23 mouse cellular contexts compared by ENCODE assay signal in the genomic region with DNA sequence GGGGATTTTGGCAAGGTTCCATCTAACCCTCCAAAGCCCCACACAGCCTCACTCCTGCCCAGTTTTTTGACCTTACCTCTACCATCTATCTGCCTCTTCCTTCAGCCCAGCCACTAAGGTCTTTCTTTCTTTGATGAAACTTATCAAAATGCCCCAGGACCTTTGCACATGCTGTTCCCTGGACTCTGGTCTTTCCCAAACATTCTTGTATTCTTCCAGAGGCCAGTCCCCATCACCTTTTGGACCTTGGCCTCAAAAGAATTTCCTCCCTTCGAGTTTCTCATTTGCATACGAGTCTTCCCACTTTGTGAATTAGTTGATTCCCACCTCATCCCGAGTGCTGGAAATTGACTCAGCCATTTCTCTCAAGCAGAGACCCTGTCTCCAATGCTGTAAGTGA. TPM values are rescaled to one million over a fixed set of nuclear protein-coding genes. Genes with fewer than 3 reads are reported as not detected.
"Had no signal": no experiment of that assay in that cellular context is flagged by ENCODE, and none has a peak within 500 bp of the region (broad histone marks: within the 10 kb centered on the region; RNA-seq: fewer than 3 reads in every experiment).

No protein-coding gene starts in this region.

- H3K9me3 ChIP-seq: limb, embryonic 12.5 days; limb, embryonic 15.5 days; lung, embryonic 15.5 days; neural tube, embryonic 12.5 days; neural tube, embryonic 15.5 days had no signal

- H3K27me3 ChIP-seq: limb, embryonic 12.5 days; limb, embryonic 15.5 days; lung, embryonic 15.5 days; neural tube, embryonic 12.5 days; neural tube, embryonic 15.5 days had no signal

- H3K4me2 ChIP-seq: limb, embryonic 12.5 days; limb, embryonic 15.5 days; lung, embryonic 15.5 days; midbrain, embryonic 11.5 days; neural tube, embryonic 12.5 days; neural tube, embryonic 15.5 days had no signal

- H3K4me3 ChIP-seq: limb, embryonic 12.5 days; limb, embryonic 15.5 days; lung, embryonic 15.5 days; neural tube, embryonic 12.5 days; neural tube, embryonic 15.5 days had no signal

- DNase-seq: left cerebral cortex, postnatal 4 days; midbrain, embryonic 14.5 days; right cerebral cortex, adult 18-20 months; right cerebral cortex, postnatal 14 days; right cerebral cortex, postnatal 4 days; spleen, adult 18-20 months; thymus, adult 2 months; thymus, postnatal 14 days; thymus, postnatal 4 days had no signal

- H3K36me3 ChIP-seq: limb, embryonic 12.5 days; limb, embryonic 15.5 days; lung, embryonic 15.5 days; neural tube, embryonic 12.5 days; neural tube, embryonic 15.5 days had no signal

- H3K27ac ChIP-seq: limb, embryonic 12.5 days; limb, embryonic 15.5 days; liver, embryonic 14.5 days; lung, embryonic 15.5 days; neural tube, embryonic 12.5 days; neural tube, embryonic 15.5 days had no signal

- H3K9ac ChIP-seq: limb, embryonic 12.5 days; limb, embryonic 15.5 days; liver, embryonic 14.5 days; lung, embryonic 15.5 days; neural tube, embryonic 12.5 days; neural tube, embryonic 15.5 days had no signal

- ATAC-seq: intestine, embryonic 16.5 days had no signal

- H3K4me1 ChIP-seq: limb, embryonic 12.5 days; limb, embryonic 15.5 days; lung, embryonic 15.5 days; neural tube, embryonic 12.5 days; neural tube, embryonic 15.5 days had no signal

RNA-seq across cellular contexts. Expression of gene Fancd2os, which starts 55.0 kb away (rescaled TPM):
- total RNA-seq: megakaryocyte progenitor cell, adult 5-6 weeks; megakaryocyte-erythroid progenitor cell, adult 5-6 weeks; midbrain, postnatal 0 days had no signal
- polyA plus RNA-seq: inflammation-experienced regulatory T-cells, adult 6 months; intestine, embryonic 16.5 days; large intestine, adult 2 months; limb, embryonic 12.5 days; limb, embryonic 15.5 days; lung, embryonic 15.5 days; midbrain, embryonic 14.5 days; neural tube, embryonic 15.5 days; stomach, postnatal 0 days; thymus, adult 2 months had no signal
